Mouse (Mus musculus): ENCODE data around the gene Slc38a1.

GRCm38 (mm10) chr15:96626871-96627270 lies 15.8 kb downstream of the Slc38a1 start:
- no peak for TF ChIP-seq CTCF (IDR thresholded peaks at IDR 0.05; ENCODE audit: low read depth)
- no peak for TF ChIP-seq EP300 (IDR thresholded peaks at IDR 0.05; ENCODE audit: low read depth)

Data from heart, postnatal 0 days (tissue).